Mouse (Mus musculus) brain, embryonic 14.5 days (tissue): Measurements from ENCODE around the gene Oas1e.
"Not testable (repeated sequence)": the region's sequence is repeated elsewhere in the genome, so short reads cannot be mapped to it uniquely, and the experiment has no call there.

Experiments used
- CTCF ChIP-seq: fragments of 200-500 bp; IDR thresholded peaks from 2 replicates; pipeline ENCODE4 v1.5.1; 2012; ENCODE audit warnings: inconsistent platforms, mild to moderate bottlenecking, moderate library complexity, borderline replicate concordance; ENCODE audit not compliant: insufficient read depth, insufficient read length; ENCODE audit errors: extremely low read depth
- POLR2A ChIP-seq: fragments of 200-500 bp; IDR thresholded peaks from 2 replicates; pipeline ENCODE4 v1.6.1; 2012; ENCODE audit warnings: mild to moderate bottlenecking, inconsistent platforms, borderline replicate concordance; ENCODE audit not compliant: poor library complexity, insufficient read depth, insufficient read length, severe bottlenecking; ENCODE audit errors: extremely low read depth

GRCm38 (mm10) chr5:120795480-120796034 is at the start of gene Oas1e:
- TF ChIP-seq POLR2A, CTCF: not testable (repeated sequence)
